Mouse (Mus musculus): ENCODE data around the gene Plcd4.

GRCm38 (mm10) chr1:74524746-74525145, 17.9 kb upstream of the Plcd4 start:
- no peak for TF ChIP-seq POLR2A (IDR thresholded peaks at IDR 0.05; ENCODE audit: borderline replicate concordance, control insufficient read depth, low read depth, low read length)
- no peak for TF ChIP-seq CTCF (IDR thresholded peaks at IDR 0.05; ENCODE audit: control insufficient read depth, insufficient read depth, low read length)
